Comparison of ENCODE assay signal across 34 mouse cellular contexts in genomic region chr7:30787377-30788022, GRCm38 (mm10). TPM values are rescaled to one million over a fixed set of nuclear protein-coding genes. Genes with fewer than 3 reads are reported as not detected.
DNase-seq lines count a peak whose midpoint lies in the region; ATAC-seq and TF ChIP-seq lines count a peak whose summit lies in the region.
"Had no signal": no experiment of that assay in that cellular context is flagged by ENCODE, and none has a peak within 500 bp of the region (broad histone marks: within the 10 kb centered on the region; RNA-seq: fewer than 3 reads in every experiment).

Gene Krtdap (plus strand): TSS chr7:30787896.

- no peaks in the 10 kb centered on the region for H3K27me3 ChIP-seq in limb, embryonic 14.5 days (ENCODE audit: control insufficient read depth, insufficient read depth, low read length)
- H3K27me3 ChIP-seq in liver, embryonic 12.5 days (replicated peaks), result peaks cover 31% of the 10 kb centered on the region
- H3K27me3 ChIP-seq: midbrain, embryonic 15.5 days had no signal

- TF ChIP-seq POLR2A in limb, embryonic 14.5 days (IDR thresholded peaks at IDR 0.05; ENCODE audit: borderline replicate concordance, extremely low read depth, insufficient read depth, insufficient read length), result no peak

- no peaks in the 10 kb centered on the region for H3K36me3 ChIP-seq in limb, embryonic 14.5 days (ENCODE audit: control insufficient read depth, insufficient read depth, low read length)
- no peaks in the 10 kb centered on the region for H3K36me3 ChIP-seq in liver, embryonic 12.5 days
- H3K36me3 ChIP-seq: heart, embryonic 13.5 days; limb, embryonic 12.5 days; midbrain, embryonic 10.5 days; midbrain, embryonic 15.5 days had no signal

- H3K9me3 ChIP-seq in limb, embryonic 14.5 days (ENCODE audit: control insufficient read depth, low read length), result no peaks in the 10 kb centered on the region
- no peaks in the 10 kb centered on the region for H3K9me3 ChIP-seq in liver, embryonic 12.5 days (replicated peaks)
- H3K9me3 ChIP-seq: heart, embryonic 13.5 days; limb, embryonic 12.5 days; midbrain, embryonic 10.5 days; midbrain, embryonic 15.5 days had no signal

- H3K4me3 ChIP-seq in limb, embryonic 14.5 days (replicated peaks; ENCODE audit: low read length), result no peak within 1 kb of the TSS
- no peak within 1 kb of the TSS for H3K4me3 ChIP-seq in liver, embryonic 12.5 days
- H3K4me3 ChIP-seq: erythroblast, embryonic 14.5 days; heart, embryonic 13.5 days; limb, embryonic 12.5 days; midbrain, embryonic 10.5 days; midbrain, embryonic 15.5 days had no signal

- no peak within 1 kb of the TSS for H3K9ac ChIP-seq in limb, embryonic 14.5 days (ENCODE audit: low read depth, low read length, severe bottlenecking)
- no peak within 1 kb of the TSS for H3K9ac ChIP-seq in liver, embryonic 12.5 days
- H3K9ac ChIP-seq: heart, embryonic 13.5 days; hindbrain, embryonic 14.5 days; limb, embryonic 12.5 days; liver, embryonic 14.5 days; lung, embryonic 14.5 days; midbrain, embryonic 15.5 days had no signal

- H3K27ac ChIP-seq in limb, embryonic 14.5 days (replicated peaks; ENCODE audit: low read depth, low read length), result no peak within 1 kb of the TSS
- no peak within 1 kb of the TSS for H3K27ac ChIP-seq in liver, embryonic 12.5 days
- H3K27ac ChIP-seq: heart, embryonic 13.5 days; limb, embryonic 12.5 days; liver, embryonic 14.5 days; midbrain, embryonic 10.5 days; midbrain, embryonic 15.5 days had no signal

- no peak for DNase-seq in gastrocnemius, postnatal 4 days (ENCODE audit: low spot score in 2 of 2)
- no peak for DNase-seq in gastrocnemius, postnatal 10 days
- DNase-seq in thymus, postnatal 0 days (ENCODE audit: low spot score), result no peak
- no peak for DNase-seq in thymus, postnatal 36 days
- peak; percentile 6 for DNase-seq in limb, embryonic 14.5 days (ENCODE audit: low spot score)
- DNase-seq: adrenal gland, postnatal 14 days; cerebellum, adult 18-20 months; gastrocnemius, postnatal 25 days; heart, postnatal 10 days; kidney, adult 11 months; kidney, postnatal 14 days; layer of hippocampus, adult 9-11 months; lung, embryonic 14.5 days; right cerebral cortex, adult 18-20 months; spleen, adult 18-20 months; thymus, postnatal 25 days had no signal

- no peaks in the 10 kb centered on the region for H3K4me1 ChIP-seq in limb, embryonic 14.5 days (ENCODE audit: control insufficient read depth, insufficient read depth, low read length)
- peaks cover 3% of the 10 kb centered on the region; the same call in 1 of the 2 replicates for H3K4me1 ChIP-seq in liver, embryonic 12.5 days
- H3K4me1 ChIP-seq: heart, embryonic 13.5 days; limb, embryonic 12.5 days had no signal

- WGBS in limb, embryonic 14.5 days, result 44% methylated on average over 14 of the region's 15 CpGs
- 45% methylated on average over 15 of the region's 15 CpGs for WGBS in liver, embryonic 12.5 days (ENCODE audit: insufficient replicate concordance)

- H3K4me2 ChIP-seq in limb, embryonic 14.5 days (replicated peaks; ENCODE audit: low read depth, low read length, severe bottlenecking), result no peak within 1 kb of the TSS
- no peak within 1 kb of the TSS for H3K4me2 ChIP-seq in liver, embryonic 12.5 days
- H3K4me2 ChIP-seq: heart, embryonic 13.5 days; hindbrain, embryonic 14.5 days; limb, embryonic 12.5 days; lung, embryonic 14.5 days; midbrain, embryonic 15.5 days had no signal

- no peak for ATAC-seq in limb, embryonic 14.5 days (ENCODE audit: low FRiP score, low read depth)
- ATAC-seq in inflammation-experienced regulatory T-cells, adult 6 months, result no peak
- ATAC-seq in liver, embryonic 12.5 days, result no peak
- ATAC-seq: midbrain, embryonic 15.5 days had no signal

RNA-seq across cellular contexts. Expression of gene Krtdap, which starts in this region (rescaled TPM):
- 10 to 100 TPM; 13.2 to 13.9 TPM for total RNA-seq in gastrocnemius, postnatal 4 days (2021)
- total RNA-seq in gastrocnemius, postnatal 10 days (2021), result 1 to 10 TPM; 3.4 to 6.0 TPM
- 36.0 and 39.0 TPM in 2 replicates for polyA plus RNA-seq in thymus, postnatal 0 days (2015; fragmentation: Nextera tagmentation; extraction: Ambion mirVana)
- 290 and 318 TPM in 2 replicates for polyA plus RNA-seq in limb, embryonic 14.5 days (2012; rRNA removed)
- polyA plus RNA-seq in limb, embryonic 14.5 days (2014; fragmentation: Nextera tagmentation; extraction: Ambion mirVana), result 833 and 1,442 TPM in 2 replicates
- polyA plus RNA-seq in inflammation-experienced regulatory T-cells, adult 6 months (2017; shearing (Covaris generic)), result not detected
- polyA plus RNA-seq in liver, embryonic 12.5 days (2016; fragmentation: Nextera tagmentation; extraction: Ambion mirVana), result not detected in 2 replicates
- total RNA-seq: heart, adult 8-10 months; heart, postnatal 10 days; hematopoietic stem cell, adult 5-6 weeks; left cerebral cortex, postnatal 10 days; megakaryocyte progenitor cell, adult 5-6 weeks had no signal
- polyA plus RNA-seq: cortical plate, adult 2 months; erythroblast, embryonic 14.5 days; forebrain, embryonic 11.5 days; hindbrain, embryonic 14.5 days; kidney, embryonic 14.5 days; limb, embryonic 12.5 days; liver, embryonic 14.5 days; lung, embryonic 14.5 days; midbrain, embryonic 10.5 days; neural tube, embryonic 11.5 days; testis, adult 2 months had no signal

Comparison
In these comparisons a context has a peak if more than half of its experiments do, and no peak if none do; other contexts are left out.
1. RNA of gene Krtdap (polyA plus RNA-seq): 290 to 1,442 TPM in limb, embryonic 14.5 days and 36.0 to 39.0 TPM in thymus, postnatal 0 days; not detected in inflammation-experienced regulatory T-cells, adult 6 months and not detected in liver, embryonic 12.5 days; every median in the first group is over 10 times any median in the second.